Mouse (Mus musculus) neutrophil, adult 83 days (primary cell): ENCODE results near the gene 4933425L06Rik. TPM values are rescaled to one million over a fixed set of nuclear protein-coding genes. Genes with fewer than 3 reads are reported as not detected.

Experiments
- total RNA-seq, 2 experiments: library from RNA; stranded (reverse); gene quantifications; one replicate each; pipeline ENCODE4 v1.2.4; 2023

Gene 4933425L06Rik
- total RNA-seq = not detected

GRCm38 (mm10) chr13:105081862-105082261 is at the start of gene 4933425L06Rik:
TSS of gene 4933425L06Rik (plus strand) at chr13:105082122.

GRCm38 (mm10) chr13:105054181-105054940 is 27.6 kb upstream of the 4933425L06Rik start, which contains the start of gene Rgs7bp:
TSS of gene Rgs7bp (minus strand) at chr13:105054930.

Other genes starting within 250 kb of the 4933425L06Rik start
- not detected for gene Shisal2b, start 218.2 kb upstream of the 4933425L06Rik start, total RNA-seq
- under 1 TPM in 1 of 2 experiments, not detected in 1; 0.04 TPM for gene Rgs7bp, start 27.2 kb upstream of the 4933425L06Rik start, total RNA-seq
- gene Rnf180, start 212.7 kb downstream of the 4933425L06Rik start, total RNA-seq = not detected